Mouse (Mus musculus): ENCODE measurements at regions not wholly inside any gene's neighbourhood (a gene's known extent, or its start where the extent isn't known, plus 50 kb on each side); places are given as distances from the start of the nearest gene placed in this dataset.

- WGBS, result 72% methylated on average over 5 of the region's 5 CpGs
- TF ChIP-seq EP300 (IDR thresholded peaks at IDR 0.05; ENCODE audit: low read depth) (no peak), CTCF (IDR thresholded peaks at IDR 0.05; ENCODE audit: low read depth) (no peak)
Observed at GRCm38 (mm10) chr13:118849541-118849940, 179.9 kb downstream of the Fgf10 start.

DNA sequence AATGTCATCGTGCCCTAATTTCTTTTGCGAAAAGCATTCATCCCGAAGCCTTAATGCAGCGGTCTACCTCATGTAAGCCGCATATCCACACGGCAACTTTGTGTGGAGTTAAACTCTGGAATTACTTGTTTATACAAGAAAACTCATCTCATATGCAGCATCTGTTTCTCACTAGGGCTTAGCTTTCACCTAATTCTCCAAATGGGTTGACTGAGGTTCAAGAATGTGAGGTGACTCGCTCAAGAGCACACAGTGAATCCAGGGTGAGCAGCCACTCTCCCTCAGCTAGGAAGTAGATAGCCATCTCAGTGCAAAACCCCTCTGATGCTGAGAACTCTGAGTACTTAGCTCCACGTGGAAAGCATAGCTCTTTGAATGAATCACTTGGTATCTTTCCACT is 181.1 kb downstream of the Fgf10 start:
- H3K27ac ChIP-seq (ENCODE audit: low read depth), result no peak overlapping the region
- DNase-seq (ENCODE audit: low spot score) (no peak), ATAC-seq (ENCODE audit: insufficient read depth, low read depth) (no peak)
- no peaks in the 10 kb centered on the region for H3K36me3 ChIP-seq (replicated peaks; ENCODE audit: control insufficient read depth, insufficient read depth, low read length)
- H3K4me2 ChIP-seq (ENCODE audit: low read depth, low read length), result no peak overlapping the region
- no peaks in the 10 kb centered on the region for H3K4me1 ChIP-seq (ENCODE audit: control insufficient read depth, insufficient read depth)
- H3K4me3 ChIP-seq (ENCODE audit: low read depth, low read length), result no peak overlapping the region
- H3K9ac ChIP-seq (replicated peaks; ENCODE audit: low read depth, low read length), result no peak overlapping the region
- no peaks in the 10 kb centered on the region for H3K9me3 ChIP-seq (replicated peaks; ENCODE audit: control insufficient read depth, low read length)
- 79% methylated on average over 8 of the region's 8 CpGs for WGBS
- H3K27me3 ChIP-seq (ENCODE audit: control insufficient read depth, insufficient read depth, low read length), result no peaks in the 10 kb centered on the region
- TF ChIP-seq EP300 (IDR thresholded peaks at IDR 0.05; ENCODE audit: low read depth), result no peak
- no peak for TF ChIP-seq CTCF (IDR thresholded peaks at IDR 0.05; ENCODE audit: low read depth)

More at GRCm38 (mm10) chr13:118849541-118849940, 179.9 kb downstream of the Fgf10 start:
- no peak overlapping the region for H3K9ac ChIP-seq (replicated peaks; ENCODE audit: low read depth, low read length)
- H3K4me3 ChIP-seq (ENCODE audit: low read depth, low read length), result no peak overlapping the region
- no peaks in the 10 kb centered on the region for H3K4me1 ChIP-seq (ENCODE audit: control insufficient read depth, insufficient read depth)
- no peak overlapping the region for H3K4me2 ChIP-seq (ENCODE audit: low read depth, low read length)
- no peaks in the 10 kb centered on the region for H3K9me3 ChIP-seq (replicated peaks; ENCODE audit: control insufficient read depth, low read length)
- H3K27ac ChIP-seq (ENCODE audit: low read depth), result no peak overlapping the region
- no peaks in the 10 kb centered on the region for H3K27me3 ChIP-seq (ENCODE audit: control insufficient read depth, insufficient read depth, low read length)
- ATAC-seq (ENCODE audit: insufficient read depth, low read depth), result no peak
- H3K36me3 ChIP-seq (replicated peaks; ENCODE audit: control insufficient read depth, insufficient read depth, low read length), result no peaks in the 10 kb centered on the region
- DNase-seq (ENCODE audit: low spot score), result no peak

DNA sequence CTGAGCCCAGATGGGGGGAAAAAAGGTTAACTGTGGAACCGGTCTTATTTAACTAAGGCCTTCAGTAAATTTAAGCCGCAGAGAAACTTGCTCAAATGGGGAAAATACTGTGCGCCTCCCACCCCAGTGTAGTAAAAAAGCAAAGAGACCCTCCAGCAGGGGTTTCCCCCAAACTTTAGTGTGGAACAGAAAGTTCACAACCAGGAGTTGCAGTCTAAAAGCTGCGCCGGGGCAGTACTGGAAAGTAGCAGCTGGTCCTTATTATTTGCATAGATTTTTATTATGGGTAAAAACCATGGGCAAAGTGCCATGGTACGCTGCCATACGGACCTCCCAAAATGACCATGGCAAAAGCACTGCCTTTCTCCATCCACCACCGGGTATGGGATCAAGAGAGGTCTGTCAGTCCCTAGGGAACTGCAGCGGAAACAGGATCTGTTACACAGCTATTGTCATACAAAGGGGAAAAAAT is 216.8 kb downstream of the Fgf10 start:
- ATAC-seq (ENCODE audit: insufficient read depth, low read depth) (no peak), DNase-seq (ENCODE audit: low spot score) (no peak)
- H3K4me3 ChIP-seq (ENCODE audit: low read depth, low read length), result no peak overlapping the region
- H3K9me3 ChIP-seq (replicated peaks; ENCODE audit: control insufficient read depth, low read length), result no peaks in the 10 kb centered on the region
- 72% methylated on average over 9 of the region's 9 CpGs for WGBS
- TF ChIP-seq EP300 (IDR thresholded peaks at IDR 0.05; ENCODE audit: low read depth) (no peak), CTCF (IDR thresholded peaks at IDR 0.05; ENCODE audit: low read depth) (no peak)
- no peaks in the 10 kb centered on the region for H3K36me3 ChIP-seq (replicated peaks; ENCODE audit: control insufficient read depth, insufficient read depth, low read length)
- H3K27me3 ChIP-seq (ENCODE audit: control insufficient read depth, insufficient read depth, low read length), result no peaks in the 10 kb centered on the region
- no peak overlapping the region for H3K4me2 ChIP-seq (ENCODE audit: low read depth, low read length)
- no peaks in the 10 kb centered on the region for H3K4me1 ChIP-seq (ENCODE audit: control insufficient read depth, insufficient read depth)
- no peak overlapping the region for H3K27ac ChIP-seq (ENCODE audit: low read depth)
- H3K9ac ChIP-seq (replicated peaks; ENCODE audit: low read depth, low read length), result no peak overlapping the region

DNA sequence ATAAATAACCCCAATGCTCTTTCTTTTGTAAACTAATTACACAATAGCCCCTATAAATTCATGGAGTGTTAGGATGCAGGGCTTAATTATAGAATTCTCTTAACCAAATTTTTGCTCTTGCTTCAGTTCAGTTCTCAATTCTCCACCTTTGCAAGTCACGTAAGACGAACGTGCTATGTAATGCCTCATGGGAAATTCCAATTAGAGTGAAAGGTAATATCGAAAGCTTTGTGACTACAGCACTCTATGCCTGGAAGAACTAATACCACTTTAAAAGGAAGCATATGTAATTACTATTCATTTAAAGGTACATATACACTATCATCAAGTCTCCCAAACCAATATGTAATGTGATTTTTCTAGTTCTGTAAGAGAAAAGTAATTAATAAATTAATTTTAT is 225.5 kb downstream of the Fgf10 start:
- H3K4me3 ChIP-seq (ENCODE audit: low read depth, low read length), result no peak overlapping the region
- no peak overlapping the region for H3K4me2 ChIP-seq (ENCODE audit: low read depth, low read length)
- WGBS, result 88% methylated on average over 4 of the region's 4 CpGs
- no peak overlapping the region for H3K9ac ChIP-seq (replicated peaks; ENCODE audit: low read depth, low read length)
- no peaks in the 10 kb centered on the region for H3K4me1 ChIP-seq (ENCODE audit: control insufficient read depth, insufficient read depth)
- H3K36me3 ChIP-seq (replicated peaks; ENCODE audit: control insufficient read depth, insufficient read depth, low read length), result no peaks in the 10 kb centered on the region
- H3K27me3 ChIP-seq (ENCODE audit: control insufficient read depth, insufficient read depth, low read length), result no peaks in the 10 kb centered on the region
- no peak for TF ChIP-seq CTCF (IDR thresholded peaks at IDR 0.05; ENCODE audit: low read depth)
- no peak for TF ChIP-seq EP300 (IDR thresholded peaks at IDR 0.05; ENCODE audit: low read depth)
- H3K9me3 ChIP-seq (replicated peaks; ENCODE audit: control insufficient read depth, low read length), result no peaks in the 10 kb centered on the region
- DNase-seq (ENCODE audit: low spot score) (no peak), ATAC-seq (ENCODE audit: insufficient read depth, low read depth) (no peak)
- H3K27ac ChIP-seq (ENCODE audit: low read depth), result no peak overlapping the region

- no peaks in the 10 kb centered on the region for H3K4me1 ChIP-seq (ENCODE audit: control insufficient read depth, insufficient read depth)
- H3K36me3 ChIP-seq (replicated peaks; ENCODE audit: control insufficient read depth, insufficient read depth, low read length), result no peaks in the 10 kb centered on the region
- DNase-seq (ENCODE audit: low spot score), result no peak
- H3K4me2 ChIP-seq (ENCODE audit: low read depth, low read length), result no peak overlapping the region
- H3K4me3 ChIP-seq (ENCODE audit: low read depth, low read length), result no peak overlapping the region
- H3K9me3 ChIP-seq (replicated peaks; ENCODE audit: control insufficient read depth, low read length), result no peaks in the 10 kb centered on the region
- WGBS, result 81% methylated on average over 2 of the region's 2 CpGs
- no peak for ATAC-seq (ENCODE audit: insufficient read depth, low read depth)
- no peak overlapping the region for H3K27ac ChIP-seq (ENCODE audit: low read depth)
- H3K27me3 ChIP-seq (ENCODE audit: control insufficient read depth, insufficient read depth, low read length), result no peaks in the 10 kb centered on the region
- no peak overlapping the region for H3K9ac ChIP-seq (replicated peaks; ENCODE audit: low read depth, low read length)
- no peak for TF ChIP-seq CTCF (IDR thresholded peaks at IDR 0.05; ENCODE audit: low read depth)
- no peak for TF ChIP-seq EP300 (IDR thresholded peaks at IDR 0.05; ENCODE audit: low read depth)
Observed at GRCm38 (mm10) chr13:118901950-118902349, 232.4 kb downstream of the Fgf10 start.

GRCm38 (mm10) chr13:118910351-118910750 is 240.8 kb downstream of the Fgf10 start:
- no peaks in the 10 kb centered on the region for H3K36me3 ChIP-seq (replicated peaks; ENCODE audit: control insufficient read depth, insufficient read depth, low read length)
- H3K27me3 ChIP-seq (ENCODE audit: control insufficient read depth, insufficient read depth, low read length), result no peaks in the 10 kb centered on the region
- DNase-seq (ENCODE audit: low spot score) (no peak), ATAC-seq (ENCODE audit: insufficient read depth, low read depth) (no peak)
- H3K27ac ChIP-seq (ENCODE audit: low read depth), result no peak overlapping the region
- H3K4me2 ChIP-seq (ENCODE audit: low read depth, low read length), result no peak overlapping the region
- no peaks in the 10 kb centered on the region for H3K4me1 ChIP-seq (ENCODE audit: control insufficient read depth, insufficient read depth)
- no peak overlapping the region for H3K4me3 ChIP-seq (ENCODE audit: low read depth, low read length)
- TF ChIP-seq EP300 (IDR thresholded peaks at IDR 0.05; ENCODE audit: low read depth), result no peak
- no peak for TF ChIP-seq CTCF (IDR thresholded peaks at IDR 0.05; ENCODE audit: low read depth)
- no peaks in the 10 kb centered on the region for H3K9me3 ChIP-seq (replicated peaks; ENCODE audit: control insufficient read depth, low read length)
- WGBS, result 72% methylated on average over 2 of the region's 2 CpGs
- no peak overlapping the region for H3K9ac ChIP-seq (replicated peaks; ENCODE audit: low read depth, low read length)

Measured in heart, postnatal 0 days (tissue).